Mouse (Mus musculus) MEL (cell line): ENCODE data around the gene Sacs. TPM values are rescaled to one million over a fixed set of nuclear protein-coding genes. Genes with fewer than 3 reads are reported as not detected.

Experiments used
- DNase-seq: peaks from one replicate; pipeline ENCODE4 v3.0.0; 2011; ENCODE audit warnings: low read depth, low spot score
- H3K27ac ChIP-seq: 2 replicates; pipeline ENCODE4 v1.5.1; 2012; ENCODE audit warnings: low read depth, mild to moderate bottlenecking, control low read depth, low read length, moderate library complexity; ENCODE audit not compliant: control insufficient read depth
- H3K27me3 ChIP-seq, 2 experiments: fragments of 150-350 bp in 1 of 2; sonication (generic) in 1 of 2; 2 replicates each; pipeline ENCODE4 v1.6.1; 2012; ENCODE audit warnings: low read length in 2 of 2, mild to moderate bottlenecking in 2 of 2, improper control_type of control experiment in 1 of 2, moderate library complexity in 1 of 2; ENCODE audit not compliant: insufficient read depth in 2 of 2, control insufficient read depth in 1 of 2
- H3K36me3 ChIP-seq, 2 experiments: 2 replicates each; pipeline ENCODE4 v1.6.1; 2012 to 2014; ENCODE audit warnings: low read length in 2 of 2, improper control_type of control experiment in 1 of 2, inconsistent platforms in 1 of 2, mild to moderate bottlenecking in 1 of 2; ENCODE audit not compliant: insufficient read depth in 2 of 2, control insufficient read depth in 1 of 2
- H3K4me1 ChIP-seq, 2 experiments: fragments of 150-350 bp in 1 of 2; sonication (generic) in 1 of 2; 2 replicates each; pipeline ENCODE4 v1.6.1; 2012; ENCODE audit warnings: low read length in 2 of 2, improper control_type of control experiment in 1 of 2, mild to moderate bottlenecking in 1 of 2; ENCODE audit not compliant: insufficient read depth in 2 of 2, control insufficient read depth in 1 of 2
- H3K4me3 ChIP-seq, 2 experiments: fragments of 150-350 bp in 1 of 2; sonication (generic) in 1 of 2; 2 replicates each; pipeline ENCODE4 v1.5.1; 2012; ENCODE audit warnings: low read depth in 2 of 2, low read length in 2 of 2, mild to moderate bottlenecking in 2 of 2, moderate library complexity in 2 of 2, control low read depth in 1 of 2, improper control_type of control experiment in 1 of 2; ENCODE audit not compliant: control insufficient read depth in 1 of 2, insufficient read depth in 1 of 2
- H3K79me2 ChIP-seq: 2 replicates; pipeline ENCODE4 v1.6.1; 2012; ENCODE audit warnings: mild to moderate bottlenecking, low read length, moderate library complexity; ENCODE audit not compliant: control insufficient read depth, poor library complexity, insufficient read depth
- H3K9ac ChIP-seq: 2 replicates; pipeline ENCODE4 v1.6.1; 2012; ENCODE audit warnings: low read depth, mild to moderate bottlenecking, control low read depth, low read length, moderate library complexity; ENCODE audit not compliant: control insufficient read depth, poor library complexity, severe bottlenecking
- H3K9me3 ChIP-seq: fragments of 150-350 bp; sonication (generic); replicated peaks from 2 replicates; pipeline ENCODE4 v1.6.1; 2012; ENCODE audit warnings: mild to moderate bottlenecking, low read length, improper control_type of control experiment, moderate library complexity; ENCODE audit not compliant: insufficient read depth
- CHD2 ChIP-seq: IDR thresholded peaks from 2 replicates; pipeline ENCODE4 v1.6.1; 2011; ENCODE audit warnings: low read length, improper control_type of control experiment
- E2F4 ChIP-seq: IDR thresholded peaks from 2 replicates; pipeline ENCODE4 v1.6.1; 2011; ENCODE audit warnings: low read depth, low read length, improper control_type of control experiment, borderline replicate concordance
- ELF1 ChIP-seq: IDR thresholded peaks from 2 replicates; pipeline ENCODE4 v1.6.1; 2014; ENCODE audit warnings: low read depth, mild to moderate bottlenecking, inconsistent platforms, low read length, improper control_type of control experiment, moderate library complexity
- JUND ChIP-seq: IDR thresholded peaks from 2 replicates; pipeline ENCODE4 v1.6.1; 2011; ENCODE audit warnings: low read depth, mild to moderate bottlenecking, improper control_type of control experiment, low read length
- MAX ChIP-seq: IDR thresholded peaks from 2 replicates; pipeline ENCODE4 v1.6.1; 2011; ENCODE audit warnings: low read length, improper control_type of control experiment
- MAZ ChIP-seq: IDR thresholded peaks from 2 replicates; pipeline ENCODE4 v1.6.1; 2012; ENCODE audit warnings: low read depth, mild to moderate bottlenecking, inconsistent platforms, low read length, improper control_type of control experiment
- MXI1 ChIP-seq: IDR thresholded peaks from 2 replicates; pipeline ENCODE4 v1.6.1; 2011; ENCODE audit warnings: mild to moderate bottlenecking, low read depth, low read length, improper control_type of control experiment
- MYB ChIP-seq: IDR thresholded peaks from 2 replicates; pipeline ENCODE4 v1.6.1; 2011; ENCODE audit warnings: mild to moderate bottlenecking, low read depth, low read length, improper control_type of control experiment
- NRF1 ChIP-seq: IDR thresholded peaks from 2 replicates; pipeline ENCODE4 v1.6.1; 2014; ENCODE audit warnings: low read depth, mild to moderate bottlenecking, inconsistent platforms, low read length, improper control_type of control experiment, moderate library complexity; ENCODE audit not compliant: poor library complexity, insufficient read depth, severe bottlenecking
- POLR2A ChIP-seq, 2 experiments: IDR thresholded peaks; 2 replicates each; pipeline ENCODE4 v1.6.1; 2011 to 2012; ENCODE audit warnings: low read length in 2 of 2, mild to moderate bottlenecking in 2 of 2, control low read depth in 1 of 2, improper control_type of control experiment in 1 of 2, low read depth in 1 of 2, moderate library complexity in 1 of 2; ENCODE audit not compliant: control insufficient read depth in 1 of 2, insufficient read depth in 1 of 2, poor library complexity in 1 of 2
- SIN3A ChIP-seq: IDR thresholded peaks from 2 replicates; pipeline ENCODE4 v1.6.1; 2012; ENCODE audit warnings: low read length, improper control_type of control experiment, inconsistent platforms
- SMC3 ChIP-seq: IDR thresholded peaks from 2 replicates; pipeline ENCODE4 v1.6.1; 2011; ENCODE audit warnings: low read depth, low read length, improper control_type of control experiment
- TCF12 ChIP-seq: IDR thresholded peaks from 2 replicates; pipeline ENCODE4 v1.6.1; 2014; ENCODE audit warnings: low read depth, mild to moderate bottlenecking, inconsistent platforms, low read length, improper control_type of control experiment, moderate library complexity
- USF1 ChIP-seq: IDR thresholded peaks from 2 replicates; pipeline ENCODE4 v1.6.1; 2014; ENCODE audit warnings: low read depth, mild to moderate bottlenecking, inconsistent platforms, low read length, improper control_type of control experiment, moderate library complexity
- ZKSCAN1 ChIP-seq: IDR thresholded peaks from 2 replicates; pipeline ENCODE4 v1.6.1; 2012; ENCODE audit warnings: low read depth, mild to moderate bottlenecking, inconsistent platforms, low read length, improper control_type of control experiment, moderate library complexity
- ZNF384 ChIP-seq: IDR thresholded peaks from 2 replicates; pipeline ENCODE4 v1.6.1; 2012; ENCODE audit warnings: low read depth, mild to moderate bottlenecking, inconsistent platforms, low read length, improper control_type of control experiment
- polyA plus RNA-seq, 2 experiments: library from polyadenylated mRNA; stranded (reverse) in 1 of 2; unstranded in 1 of 2; fragments of >175 nt in 1 of 2; fragments of >200 nt in 1 of 2; gene quantifications; 2 replicates each; pipeline versions ENCODE4 v1.2.1 to v1.2.4; 2012; ENCODE audit warnings: low replicate concordance in 2 of 2, low read depth in 1 of 2; ENCODE audit not compliant: insufficient read length in 2 of 2, insufficient read depth in 1 of 2, missing spikeins in 1 of 2
- total RNA-seq: library from RNA; depleted of rRNA; stranded (reverse); fragments of 300-350 nt; gene quantifications from 2 replicates; pipeline ENCODE4 v1.2.3, GENCODE M21; 2012

Sacs gene
- total and polyA plus RNA-seq, 3 experiments, result 10.9 to 32.0 (median 12.1) TPM

- no peak for DNase-seq
- Histone ChIP-seq H3K27ac (no peak overlapping the region), H3K9ac (no peak overlapping the region), H3K9me3 (no peaks in the 10 kb centered on the region), H3K27me3 (no peaks in the 10 kb centered on the region), H3K79me2 (no peaks in the 10 kb centered on the region)
- no peak for TF ChIP-seq MAZ
- TF ChIP-seq POLR2A (IDR thresholded peaks at IDR 0.05; ENCODE audit: control insufficient read depth in 1 of 2, insufficient read depth in 1 of 2, low read depth in 1 of 2, low read length in 2 of 2, poor library complexity in 1 of 2), result no peak
- no peak for TF ChIP-seq ZKSCAN1
- no peak for TF ChIP-seq ZNF384
- TF ChIP-seq, all 39 proteins: peak for 0
- Histone ChIP-seq H3K4me1 (no peaks in the 10 kb centered on the region), H3K36me3 (no peaks in the 10 kb centered on the region), H3K4me3 (no peak overlapping the region)
Observed at GRCm38 (mm10) chr14:61223740-61224139, 85.5 kb downstream of the Sacs start.

- H3K9ac ChIP-seq, result no peak overlapping the region
- TF ChIP-seq NRF1, result no peak
- no peak for TF ChIP-seq POLR2A (IDR thresholded peaks at IDR 0.05; ENCODE audit: control insufficient read depth in 1 of 2, insufficient read depth in 1 of 2, low read depth in 1 of 2, low read length in 2 of 2, poor library complexity in 1 of 2)
- no peak for TF ChIP-seq ELF1
- no peak for TF ChIP-seq USF1
- TF ChIP-seq JUND, result no peak
- TF ChIP-seq MXI1, result no peak
- no peak for TF ChIP-seq MAX
- no peak for TF ChIP-seq SMC3
- no peak for TF ChIP-seq SIN3A
- no peak for TF ChIP-seq TCF12
- no peak for TF ChIP-seq ZNF384
- no peak for TF ChIP-seq MYB
- TF ChIP-seq E2F4, result no peak
- TF ChIP-seq CHD2, result no peak
- TF ChIP-seq, all 39 proteins: peak for 0
- Histone ChIP-seq H3K4me3 (no peak overlapping the region), H3K36me3 (peaks cover 0 to 6% of the 10 kb centered on the region in 2 experiments; a peak in 2 of 4 replicates), H3K27me3 (no peaks in the 10 kb centered on the region), H3K27ac (no peak overlapping the region), H3K9me3 (no peaks in the 10 kb centered on the region), H3K4me1 (peaks cover 0 to 7% of the 10 kb centered on the region in 2 experiments; a peak in 2 of 4 replicates), H3K79me2 (no peaks in the 10 kb centered on the region)
- DNase-seq, result no peak
Observed at GRCm38 (mm10) chr14:61224387-61225077, 86.3 kb downstream of the Sacs start.
